Mouse (Mus musculus): ENCODE measurements around the gene Hist1h1d. TPM values are rescaled to one million over a fixed set of nuclear protein-coding genes. Genes with fewer than 3 reads are reported as not detected.

Hist1h1d gene
- 0.11 TPM for polyA plus RNA-seq (2015; fragmentation: Illumina TruSeq; extraction: RNeasy Lipid Tissue Mini Kit (QIAGEN cat#74804); ENCODE audit: insufficient read depth, low replicate concordance)

DNA sequence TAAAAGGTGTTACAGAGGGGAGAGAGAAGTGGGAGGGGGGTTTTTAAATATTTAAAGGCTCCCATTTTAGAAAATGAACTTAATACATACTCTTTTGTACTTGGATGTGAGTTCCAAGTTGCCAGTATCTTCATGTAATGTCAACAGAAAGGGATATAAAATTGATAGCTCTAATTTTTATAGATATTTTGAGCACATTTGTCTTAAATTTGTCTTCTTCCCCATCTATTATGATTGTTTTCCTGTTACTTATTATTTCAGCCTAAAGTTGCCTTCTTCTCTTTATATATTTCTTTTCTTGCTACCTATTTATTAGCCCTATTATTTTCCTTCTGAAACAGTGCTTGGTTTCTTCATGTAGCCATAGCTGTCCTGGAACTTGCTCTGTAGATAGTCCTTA lies at the start of gene Hist1h1d:
Gene Hist1h1d, plus strand, starts transcription at position 301 of the 400 bp plus-strand sequence.

DNA sequence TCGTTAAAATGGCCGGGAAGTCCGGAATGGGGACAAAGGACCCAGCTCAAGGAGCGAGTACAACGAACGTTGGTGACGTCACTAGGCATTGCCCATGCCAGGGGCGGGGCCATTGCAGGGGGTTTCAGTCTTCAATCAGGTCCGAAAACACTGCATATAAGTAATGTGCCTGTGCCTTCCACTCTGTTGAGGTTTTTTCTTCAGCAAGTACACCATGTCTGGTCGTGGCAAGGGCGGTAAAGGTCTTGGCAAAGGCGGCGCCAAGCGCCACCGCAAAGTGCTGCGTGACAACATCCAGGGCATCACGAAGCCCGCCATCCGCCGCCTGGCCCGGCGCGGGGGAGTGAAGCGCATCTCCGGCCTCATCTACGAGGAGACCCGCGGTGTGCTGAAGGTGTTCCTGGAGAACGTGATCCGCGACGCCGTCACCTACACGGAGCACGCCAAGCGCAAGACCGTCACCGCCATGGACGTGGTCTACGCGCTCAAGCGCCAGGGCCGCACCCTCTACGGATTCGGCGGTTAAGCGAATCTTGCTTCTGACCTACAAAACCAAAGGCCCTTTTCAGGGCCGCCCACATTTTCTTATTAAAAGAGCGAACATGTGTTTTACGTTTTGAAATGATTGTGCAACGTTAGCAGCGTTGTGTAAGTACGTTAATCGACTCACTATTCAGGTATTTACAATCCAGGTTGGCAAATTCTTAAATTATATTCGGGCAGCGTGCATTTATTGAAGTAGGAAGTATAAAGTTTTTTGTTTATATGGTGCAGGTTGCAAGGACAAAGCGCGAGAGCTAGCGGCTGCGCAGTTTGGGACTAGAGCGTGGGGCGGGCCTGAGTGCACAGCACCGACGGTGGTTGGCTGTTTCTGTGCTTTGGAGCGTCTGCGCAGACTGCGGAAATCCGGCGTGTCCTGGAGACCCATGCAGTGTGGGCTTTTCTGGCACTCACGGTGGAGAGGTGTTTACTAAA lies 21.9 kb upstream of the Hist1h1d start, which contains the start of gene Hist1h4h:
Gene Hist1h4h, plus strand, starts transcription at position 150 of the 975 bp plus-strand sequence.

GRCm38 (mm10) chr13:23533560-23534367 lies 19.3 kb upstream of the Hist1h1d start, which contains the start of gene Hist1h2af:
TSS of gene Hist1h2af (plus strand) at chr13:23533906.

GRCm38 (mm10) chr13:23535137-23536075 lies 17.7 kb upstream of the Hist1h1d start, which contains the start of gene Hist1h3g:
TSS of gene Hist1h3g (plus strand) at chr13:23535422.

DNA sequence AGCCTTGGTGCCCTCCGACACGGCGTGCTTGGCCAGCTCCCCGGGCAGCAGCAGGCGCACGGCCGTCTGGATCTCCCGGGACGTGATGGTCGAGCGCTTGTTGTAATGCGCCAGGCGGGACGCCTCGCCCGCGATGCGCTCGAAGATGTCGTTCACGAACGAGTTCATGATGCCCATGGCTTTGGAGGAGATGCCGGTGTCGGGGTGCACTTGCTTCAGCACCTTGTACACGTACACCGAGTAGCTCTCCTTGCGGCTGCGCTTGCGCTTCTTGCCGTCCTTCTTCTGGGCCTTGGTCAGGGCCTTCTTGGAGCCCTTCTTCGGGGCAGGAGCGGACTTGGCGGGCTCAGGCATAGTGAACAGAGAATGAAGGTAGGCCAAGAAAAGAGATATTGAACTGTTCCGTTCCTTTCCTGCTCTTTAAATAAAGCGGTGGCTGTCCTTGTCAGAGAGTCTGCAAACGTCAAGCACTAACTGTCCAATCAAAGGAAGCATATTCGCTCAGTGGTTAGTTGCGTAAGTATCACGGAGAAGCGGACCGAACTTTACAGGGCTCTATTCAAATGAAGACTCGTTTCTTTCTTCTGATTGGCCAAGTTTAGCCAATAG lies 10.0 kb upstream of the Hist1h1d start, which contains the start of gene Hist1h2bh:
Gene Hist1h2bh, minus strand, starts transcription at position 394 of the 609 bp plus-strand sequence.

GRCm38 (mm10) chr13:23543965-23544786 lies 8.9 kb upstream of the Hist1h1d start, which contains the start of gene Hist1h3f:
TSS of gene Hist1h3f (plus strand) at chr13:23544052.

DNA sequence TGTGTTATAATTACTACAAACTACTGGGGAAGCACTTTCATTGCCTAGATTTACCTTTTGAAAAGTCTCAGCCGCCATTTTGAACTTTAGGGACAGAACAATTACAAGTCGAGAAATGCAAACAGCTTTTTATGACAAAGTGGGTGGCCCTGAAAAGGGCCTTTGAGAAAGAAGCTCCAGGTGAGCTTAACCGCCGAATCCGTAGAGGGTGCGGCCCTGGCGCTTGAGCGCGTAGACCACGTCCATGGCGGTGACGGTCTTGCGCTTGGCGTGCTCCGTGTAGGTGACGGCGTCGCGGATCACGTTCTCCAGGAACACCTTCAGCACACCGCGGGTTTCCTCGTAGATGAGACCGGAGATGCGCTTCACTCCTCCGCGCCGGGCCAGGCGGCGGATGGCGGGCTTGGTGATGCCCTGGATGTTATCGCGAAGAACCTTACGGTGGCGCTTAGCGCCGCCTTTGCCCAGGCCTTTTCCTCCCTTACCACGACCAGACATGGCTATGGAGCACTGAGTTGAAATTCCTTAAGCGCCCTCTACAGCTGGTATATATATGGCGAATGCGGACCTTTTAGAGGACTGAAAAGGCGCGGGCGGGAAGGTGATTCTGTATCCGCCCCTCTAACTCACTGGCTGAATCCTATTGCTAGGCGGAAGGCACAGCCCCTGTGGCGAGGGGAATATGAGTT lies 1.8 kb upstream of the Hist1h1d start, which contains the start of gene Hist1h4f:
Gene Hist1h4f, minus strand, starts transcription at position 503 of the 689 bp plus-strand sequence.

DNA sequence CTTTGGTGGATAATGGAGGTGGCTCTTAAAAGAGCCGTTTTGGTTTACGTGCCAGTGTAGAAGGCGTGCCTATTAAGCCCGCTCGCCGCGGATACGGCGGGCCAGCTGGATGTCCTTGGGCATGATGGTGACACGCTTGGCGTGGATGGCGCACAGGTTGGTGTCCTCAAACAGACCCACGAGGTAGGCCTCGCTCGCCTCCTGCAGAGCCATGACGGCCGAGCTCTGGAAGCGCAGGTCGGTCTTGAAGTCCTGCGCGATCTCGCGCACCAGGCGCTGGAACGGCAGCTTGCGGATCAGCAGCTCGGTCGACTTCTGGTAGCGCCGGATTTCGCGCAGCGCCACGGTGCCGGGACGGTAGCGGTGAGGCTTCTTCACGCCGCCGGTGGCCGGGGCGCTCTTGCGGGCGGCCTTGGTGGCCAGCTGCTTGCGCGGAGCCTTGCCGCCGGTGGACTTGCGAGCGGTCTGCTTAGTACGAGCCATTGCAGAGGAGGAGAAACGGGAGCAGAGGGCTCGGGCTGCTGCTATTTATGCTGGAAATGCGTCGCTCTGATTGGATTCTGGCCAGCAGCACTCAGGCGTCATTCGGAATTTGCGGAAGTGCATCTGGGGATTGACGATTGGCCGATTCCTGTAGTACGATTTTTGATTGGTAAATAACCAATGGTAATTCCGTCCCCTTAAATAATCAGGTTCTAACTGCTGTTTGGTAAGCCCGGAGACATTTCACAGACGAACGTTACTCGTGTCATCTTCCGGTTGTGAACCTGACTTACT lies 9.0 kb downstream of the Hist1h1d start, which contains the start of gene Hist1h3e:
Gene Hist1h3e, minus strand, starts transcription at position 487 of the 777 bp plus-strand sequence.

DNA sequence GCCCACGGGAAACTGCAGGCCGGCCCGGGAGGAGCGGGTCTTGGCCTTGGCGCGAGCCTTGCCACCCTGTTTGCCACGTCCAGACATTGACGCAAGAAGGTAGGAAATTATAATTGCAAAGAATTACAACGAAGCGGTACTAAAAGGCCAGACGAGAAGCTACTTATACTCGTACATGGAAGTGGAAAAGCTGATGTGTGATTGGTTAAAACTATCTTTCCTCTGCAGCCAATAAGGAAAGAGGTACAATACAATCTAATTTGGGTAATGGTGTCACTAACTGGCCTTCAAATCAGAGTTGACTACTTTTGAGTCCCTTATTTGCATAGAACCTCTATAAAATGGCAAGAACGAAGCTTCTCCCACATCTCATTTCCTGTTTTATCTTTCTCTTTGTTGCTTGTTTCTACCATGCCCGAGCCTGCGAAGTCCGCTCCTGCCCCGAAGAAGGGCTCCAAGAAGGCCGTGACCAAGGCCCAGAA lies 18.0 kb downstream of the Hist1h1d start, which contains the start of the genes Hist1h2ae and Hist1h2bg:
Gene Hist1h2ae, minus strand, starts transcription at position 199 of the 482 bp plus-strand sequence.
Gene Hist1h2bg, plus strand, starts transcription at position 375 of the 482 bp plus-strand sequence.

DNA sequence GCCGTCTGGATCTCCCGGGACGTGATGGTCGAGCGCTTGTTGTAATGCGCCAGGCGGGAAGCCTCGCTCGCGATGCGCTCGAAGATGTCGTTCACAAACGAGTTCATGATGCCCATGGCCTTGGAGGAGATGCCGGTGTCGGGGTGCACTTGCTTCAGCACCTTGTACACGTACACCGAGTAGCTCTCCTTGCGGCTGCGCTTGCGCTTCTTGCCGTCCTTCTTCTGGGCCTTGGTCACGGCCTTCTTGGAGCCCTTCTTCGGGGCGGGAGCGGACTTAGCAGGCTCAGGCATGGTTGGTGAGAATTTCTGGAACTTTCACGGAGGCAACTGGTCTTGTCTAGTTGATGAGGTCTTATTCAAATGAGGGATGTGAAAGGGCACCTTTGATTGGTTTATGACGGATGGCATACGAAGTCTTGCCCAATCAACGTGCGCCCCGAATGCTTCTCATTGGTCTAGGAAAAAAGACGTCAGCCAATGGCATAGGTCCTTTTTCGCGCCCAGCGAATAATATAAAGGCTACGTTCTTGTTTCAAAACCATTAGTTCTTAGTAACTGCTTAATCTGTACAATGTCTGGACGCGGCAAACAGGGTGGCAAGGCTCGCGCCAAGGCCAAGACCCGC lies 20.9 kb downstream of the Hist1h1d start, which contains the start of the genes Hist1h2bf and Hist1h2ad:
Gene Hist1h2bf, minus strand, starts transcription at position 299 of the 627 bp plus-strand sequence.
Gene Hist1h2ad, plus strand, starts transcription at position 484 of the 627 bp plus-strand sequence.

DNA sequence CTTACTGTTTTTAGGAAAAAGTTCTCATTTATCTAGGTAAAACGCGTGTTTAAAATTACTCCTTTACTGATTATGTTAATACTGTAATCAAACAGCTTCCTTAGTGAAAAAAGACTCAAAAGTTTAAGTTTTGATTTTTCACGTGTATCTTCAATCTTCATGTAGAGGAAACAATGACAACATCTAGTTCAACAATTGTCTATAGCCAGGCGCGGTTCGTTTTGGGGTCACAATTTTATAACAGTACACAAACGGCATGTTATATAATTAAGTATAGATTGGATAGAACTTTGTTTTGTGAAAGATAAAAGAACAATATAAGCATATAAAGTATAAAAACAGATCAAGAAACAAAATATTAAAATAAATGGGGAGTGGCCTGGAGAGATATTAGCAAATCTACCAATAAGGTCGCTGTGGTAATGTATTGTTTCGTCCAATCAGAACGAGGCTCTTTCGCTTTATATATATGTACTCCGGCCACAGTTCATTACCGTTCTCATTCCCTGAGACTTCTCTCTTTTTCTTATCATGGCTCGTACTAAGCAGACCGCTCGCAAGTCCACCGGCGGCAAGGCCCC lies 22.3 kb downstream of the Hist1h1d start, which contains the start of gene Hist1h3d:
Gene Hist1h3d, plus strand, starts transcription at position 493 of the 581 bp plus-strand sequence.

DNA sequence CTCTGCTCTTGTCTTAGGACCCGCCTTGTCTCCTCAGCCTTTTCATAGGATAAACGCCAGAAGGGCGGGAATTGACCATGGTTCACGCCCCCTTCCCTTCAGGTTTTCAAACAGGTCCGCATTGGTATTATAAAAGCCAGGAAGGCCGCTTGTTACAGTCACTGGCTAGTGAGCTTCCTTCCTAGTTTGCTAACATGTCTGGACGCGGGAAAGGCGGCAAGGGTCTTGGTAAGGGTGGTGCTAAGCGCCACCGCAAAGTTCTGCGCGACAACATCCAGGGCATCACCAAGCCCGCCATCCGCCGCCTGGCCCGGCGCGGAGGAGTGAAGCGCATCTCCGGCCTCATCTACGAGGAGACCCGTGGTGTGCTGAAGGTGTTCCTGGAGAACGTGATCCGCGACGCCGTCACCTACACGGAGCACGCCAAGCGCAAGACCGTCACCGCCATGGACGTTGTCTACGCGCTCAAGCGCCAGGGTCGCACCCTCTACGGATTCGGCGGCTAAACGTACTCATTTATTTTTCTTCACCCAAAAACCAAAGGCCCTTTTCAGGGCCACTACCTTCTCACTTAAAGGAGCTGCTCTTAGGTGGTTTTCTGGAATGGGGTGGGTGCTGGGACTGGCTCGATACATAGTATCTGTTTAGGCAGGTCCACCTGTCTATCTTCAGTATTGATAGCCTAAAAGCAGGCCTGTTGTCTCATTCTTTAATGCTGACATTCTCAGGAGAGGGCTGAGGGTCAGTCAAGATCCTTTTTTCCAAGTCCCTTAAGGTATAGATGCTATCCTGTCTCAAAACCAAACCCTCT lies 28.6 kb downstream of the Hist1h1d start, which contains the start of gene Hist1h4d:
Gene Hist1h4d, plus strand, starts transcription at position 191 of the 811 bp plus-strand sequence.

